Mouse (Mus musculus): Measurements from ENCODE around the gene Mark3. TPM values are rescaled to one million over a fixed set of nuclear protein-coding genes. Genes with fewer than 3 reads are reported as not detected.

The Mark3 gene
- polyA plus RNA-seq, 1 experiment from 2014 or later, result 20.7 TPM

GRCm38 (mm10) chr12:111680661-111681060 lies 106.3 kb downstream of the Mark3 start:
- H3K4me3 ChIP-seq (ENCODE audit: inconsistent target), result no peak overlapping the region
- H3K36me3 ChIP-seq (ENCODE audit: inconsistent target), result peaks cover 8% of the 10 kb centered on the region; the same call in 1 of the 2 replicates
- WGBS (ENCODE audit: missing documents), result 89% methylated on average over 12 of the region's 13 CpGs
- H3K27ac ChIP-seq, result no peak overlapping the region
- peaks cover 17% of the 10 kb centered on the region for H3K79me2 ChIP-seq (ENCODE audit: inconsistent target)

GRCm38 (mm10) chr12:111681305-111681704 lies 107.0 kb downstream of the Mark3 start:
- WGBS (ENCODE audit: missing documents), result 93% methylated on average over 8 of the region's 8 CpGs
- H3K27ac ChIP-seq, result no peak overlapping the region
- H3K4me3 ChIP-seq (ENCODE audit: inconsistent target), result no peak overlapping the region
- H3K79me2 ChIP-seq (ENCODE audit: inconsistent target), result peaks cover 17% of the 10 kb centered on the region
- H3K36me3 ChIP-seq (ENCODE audit: inconsistent target), result peaks cover 8% of the 10 kb centered on the region; the same call in 1 of the 2 replicates

- Histone ChIP-seq H3K36me3 (ENCODE audit: inconsistent target) (peaks cover 8% of the 10 kb centered on the region; the same call in 1 of the 2 replicates), H3K4me3 (ENCODE audit: inconsistent target) (no peak overlapping the region), H3K27ac (no peak overlapping the region), H3K79me2 (ENCODE audit: inconsistent target) (peaks cover 17% of the 10 kb centered on the region)
- 95% methylated on average over 5 of the region's 5 CpGs for WGBS (ENCODE audit: missing documents)
Observed at GRCm38 (mm10) chr12:111682003-111682402, 107.7 kb downstream of the Mark3 start.

GRCm38 (mm10) chr12:111682806-111683205 lies 108.5 kb downstream of the Mark3 start:
- Histone ChIP-seq H3K36me3 (ENCODE audit: inconsistent target) (peaks cover 8% of the 10 kb centered on the region; the same call in 1 of the 2 replicates), H3K79me2 (ENCODE audit: inconsistent target) (peaks cover 17% of the 10 kb centered on the region), H3K4me3 (ENCODE audit: inconsistent target) (no peak overlapping the region), H3K27ac (no peak overlapping the region)
- WGBS (ENCODE audit: missing documents), result 78% methylated on average over 5 of the region's 5 CpGs

- Histone ChIP-seq H3K36me3 (ENCODE audit: inconsistent target) (no peaks in the 10 kb centered on the region; the same call in 1 of the 2 replicates), H3K4me3 (ENCODE audit: inconsistent target) (no peak overlapping the region), H3K27ac (no peak overlapping the region), H3K79me2 (ENCODE audit: inconsistent target) (no peaks in the 10 kb centered on the region)
- 66% methylated on average over 4 of the region's 4 CpGs for WGBS (ENCODE audit: missing documents)
Observed at GRCm38 (mm10) chr12:111686390-111686789, 112.1 kb downstream of the Mark3 start.

- Histone ChIP-seq H3K79me2 (ENCODE audit: inconsistent target) (no peaks in the 10 kb centered on the region), H3K36me3 (ENCODE audit: inconsistent target) (no peaks in the 10 kb centered on the region), H3K4me3 (ENCODE audit: inconsistent target) (no peak overlapping the region), H3K27ac (no peak overlapping the region)
- 84% methylated on average over 14 of the region's 14 CpGs for WGBS (ENCODE audit: missing documents)
Observed at GRCm38 (mm10) chr12:111687350-111688068, 113.2 kb downstream of the Mark3 start.

GRCm38 (mm10) chr12:111688069-111688428 lies 113.7 kb downstream of the Mark3 start:
- Histone ChIP-seq H3K36me3 (ENCODE audit: inconsistent target) (no peaks in the 10 kb centered on the region), H3K27ac (no peak overlapping the region), H3K79me2 (ENCODE audit: inconsistent target) (no peaks in the 10 kb centered on the region), H3K4me3 (ENCODE audit: inconsistent target) (no peak overlapping the region)
- WGBS (ENCODE audit: missing documents), result 62% methylated on average over 2 of the region's 2 CpGs

- H3K36me3 ChIP-seq (ENCODE audit: inconsistent target), result no peaks in the 10 kb centered on the region
- H3K27ac ChIP-seq, result no peak overlapping the region
- H3K4me3 ChIP-seq (ENCODE audit: inconsistent target), result no peak overlapping the region
- 88% methylated on average over 11 of the region's 11 CpGs for WGBS (ENCODE audit: missing documents)
- H3K79me2 ChIP-seq (ENCODE audit: inconsistent target), result no peaks in the 10 kb centered on the region
Observed at GRCm38 (mm10) chr12:111689426-111689825, 115.1 kb downstream of the Mark3 start.

- 27% methylated on average over 5 of the region's 5 CpGs for WGBS (ENCODE audit: missing documents)
- peak overlapping the region; percentile 21 for H3K27ac ChIP-seq
Observed at GRCm38 (mm10) chr12:111691346-111691872, 117.1 kb downstream of the Mark3 start.

GRCm38 (mm10) chr12:111692899-111693298 lies 118.6 kb downstream of the Mark3 start:
- WGBS (ENCODE audit: missing documents), result 90% methylated on average over 5 of the region's 5 CpGs
- Histone ChIP-seq H3K36me3 (ENCODE audit: inconsistent target) (no peaks in the 10 kb centered on the region), H3K27ac (no peak overlapping the region), H3K79me2 (ENCODE audit: inconsistent target) (no peaks in the 10 kb centered on the region), H3K4me3 (ENCODE audit: inconsistent target) (no peak overlapping the region)

More at GRCm38 (mm10) chr12:111691346-111691872, 117.1 kb downstream of the Mark3 start:
- Histone ChIP-seq H3K36me3 (ENCODE audit: inconsistent target) (no peaks in the 10 kb centered on the region), H3K4me3 (ENCODE audit: inconsistent target) (no peak overlapping the region), H3K79me2 (ENCODE audit: inconsistent target) (no peaks in the 10 kb centered on the region)

GRCm38 (mm10) chr12:111693341-111694270 lies 119.3 kb downstream of the Mark3 start:
- H3K27ac ChIP-seq, result peak overlapping the region; percentile 45
- H3K36me3 ChIP-seq (ENCODE audit: inconsistent target), result no peaks in the 10 kb centered on the region
- H3K4me3 ChIP-seq (ENCODE audit: inconsistent target), result no peak overlapping the region
- H3K79me2 ChIP-seq (ENCODE audit: inconsistent target), result no peaks in the 10 kb centered on the region
- 86% methylated on average over 18 of the region's 18 CpGs for WGBS (ENCODE audit: missing documents)

- 38% methylated on average over 12 of the region's 12 CpGs for WGBS (ENCODE audit: missing documents)
- H3K27ac ChIP-seq, result peak overlapping the region; percentile 45
Observed at GRCm38 (mm10) chr12:111694271-111694781, 120.0 kb downstream of the Mark3 start.

GRCm38 (mm10) chr12:111694880-111695804 lies 120.8 kb downstream of the Mark3 start:
- H3K79me2 ChIP-seq (ENCODE audit: inconsistent target), result no peaks in the 10 kb centered on the region
- WGBS (ENCODE audit: missing documents), result 80% methylated on average over 13 of the region's 13 CpGs
- no peaks in the 10 kb centered on the region for H3K36me3 ChIP-seq (ENCODE audit: inconsistent target)
- peak overlapping the region; percentile 45 for H3K27ac ChIP-seq
- H3K4me3 ChIP-seq (ENCODE audit: inconsistent target), result no peak overlapping the region

More at GRCm38 (mm10) chr12:111694271-111694781, 120.0 kb downstream of the Mark3 start:
- H3K36me3 ChIP-seq (ENCODE audit: inconsistent target), result no peaks in the 10 kb centered on the region
- H3K4me3 ChIP-seq (ENCODE audit: inconsistent target), result no peak overlapping the region
- H3K79me2 ChIP-seq (ENCODE audit: inconsistent target), result no peaks in the 10 kb centered on the region
